In the genomic region with DNA sequence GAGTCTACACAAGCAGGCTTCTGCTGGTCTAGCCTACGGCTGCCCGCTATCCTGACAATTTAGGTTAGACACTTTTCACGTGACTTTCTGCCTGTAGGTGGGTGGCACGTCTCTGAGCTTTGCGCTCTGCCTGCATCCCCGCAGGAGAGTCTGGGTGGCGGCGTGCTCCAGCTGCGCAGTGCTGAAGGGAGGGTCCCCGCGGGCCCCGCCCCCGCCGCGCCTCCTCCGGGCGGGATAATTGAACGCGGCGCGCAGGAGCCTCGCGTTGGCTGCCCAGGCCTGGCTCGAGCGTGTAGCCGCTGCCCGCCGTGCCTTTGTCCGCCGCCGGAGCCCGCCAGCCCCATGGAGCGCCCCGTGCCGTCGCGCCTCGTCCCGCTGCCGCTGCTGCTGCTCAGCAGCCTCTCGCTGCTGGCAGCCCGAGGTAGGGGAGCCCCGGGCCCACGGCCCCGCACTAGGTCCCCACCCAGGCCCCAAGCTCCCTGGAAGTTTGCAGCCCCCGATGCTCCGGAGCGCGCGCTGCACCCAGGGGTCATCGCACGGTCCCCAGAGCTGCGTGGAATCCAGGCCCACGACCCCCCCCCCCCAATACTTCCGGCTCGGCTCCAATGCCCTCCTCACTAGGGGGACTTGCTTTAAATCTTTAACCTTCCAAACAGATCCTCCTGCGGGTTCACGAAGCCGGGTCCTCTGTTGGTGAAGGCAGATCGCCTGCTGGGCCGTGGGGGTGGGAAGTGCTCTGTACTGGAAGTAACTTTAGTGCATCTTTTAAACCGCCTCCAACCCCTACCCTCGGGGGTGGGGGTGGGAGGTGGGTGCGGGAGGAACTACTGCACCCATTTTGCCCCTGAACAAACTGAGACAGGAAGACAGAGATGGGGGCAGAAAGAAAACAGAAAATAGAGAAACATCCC, we compare ENCODE assay signal across 8 mouse cellular contexts. TPM values are rescaled to one million over a fixed set of nuclear protein-coding genes. Genes with fewer than 3 reads are reported as not detected.
DNase-seq lines count a peak whose midpoint lies in the region; ATAC-seq lines count a peak whose summit lies in the region.

A gene (plus strand): TSS at position 158 of the 911 bp plus-strand sequence.

- H3K4me1 ChIP-seq in embryonic facial prominence, embryonic 11.5 days (ENCODE audit: control insufficient read depth, insufficient read depth, low read length), result no peaks in the 10 kb centered on the region; the same call in 1 of the 2 replicates
- H3K4me1 ChIP-seq in midbrain, embryonic 11.5 days (ENCODE audit: control insufficient read depth, insufficient read depth, low read length), result peaks cover 19% of the 10 kb centered on the region
- peaks cover 37% of the 10 kb centered on the region for H3K4me1 ChIP-seq in stomach, embryonic 14.5 days (ENCODE audit: control insufficient read depth, insufficient read depth, low read length)

- peak within 1 kb of the TSS; percentile 97 for H3K9ac ChIP-seq in embryonic facial prominence, embryonic 11.5 days (replicated peaks; ENCODE audit: low read length)
- H3K9ac ChIP-seq in midbrain, embryonic 11.5 days (ENCODE audit: low read length), result peak within 1 kb of the TSS; percentile 92
- H3K9ac ChIP-seq in stomach, embryonic 14.5 days (replicated peaks; ENCODE audit: low read depth, low read length), result peak within 1 kb of the TSS; percentile 92

- intact Hi-C loops in left cerebral cortex, postnatal 36 days (cut with DNase I), result no loop called here

- H3K4me2 ChIP-seq in embryonic facial prominence, embryonic 11.5 days (ENCODE audit: low read depth, low read length), result peak within 1 kb of the TSS; percentile 82
- peak within 1 kb of the TSS; percentile 85 for H3K4me2 ChIP-seq in midbrain, embryonic 11.5 days
- H3K4me2 ChIP-seq in stomach, embryonic 14.5 days (replicated peaks; ENCODE audit: low read depth, low read length), result peak within 1 kb of the TSS; percentile 58

- ATAC-seq in embryonic facial prominence, embryonic 11.5 days (replicated peaks; ENCODE audit: insufficient number of reproducible peaks, low FRiP score, low TSS enrichment, low read depth), result peak; percentile 84
- peak; percentile 92 for ATAC-seq in midbrain, embryonic 11.5 days (ENCODE audit: low FRiP score)
- ATAC-seq in stomach, embryonic 14.5 days (ENCODE audit: insufficient number of reproducible peaks, insufficient read depth, low FRiP score, low read depth), result peak; percentile 84
- no peak for ATAC-seq in erythroid progenitor cell, adult 5-6 weeks (replicated peaks; ENCODE audit: low FRiP score, poor library complexity, severe bottlenecking)

- H3K36me3 ChIP-seq in embryonic facial prominence, embryonic 11.5 days (replicated peaks; ENCODE audit: control insufficient read depth, insufficient read depth, low read depth, low read length), result peaks cover 2% of the 10 kb centered on the region; the same call in 1 of the 2 replicates
- H3K36me3 ChIP-seq in midbrain, embryonic 11.5 days (ENCODE audit: control insufficient read depth, insufficient read depth, low read length), result peaks cover 2% of the 10 kb centered on the region; the same call in 1 of the 2 replicates
- H3K36me3 ChIP-seq in stomach, embryonic 14.5 days (ENCODE audit: control insufficient read depth, insufficient read depth, low read length), result no peaks in the 10 kb centered on the region; the same call in 1 of the 2 replicates

- peak; percentile 87 for DNase-seq in adrenal gland, adult 2 months
- DNase-seq in embryonic facial prominence, embryonic 11.5 days (ENCODE audit: low spot score), result peak; percentile 92
- peak; percentile 97 for DNase-seq in heart, adult 11 months
- peak; percentile 34 for DNase-seq in kidney, adult 11 months
- DNase-seq in left cerebral cortex, postnatal 36 days (ENCODE audit: low spot score in 2 of 2), result peak; percentile 60 to 61
- peak; percentile 98 for DNase-seq in midbrain, embryonic 11.5 days (ENCODE audit: low spot score, missing footprints)

- no peaks in the 10 kb centered on the region for H3K27me3 ChIP-seq in embryonic facial prominence, embryonic 11.5 days (ENCODE audit: control insufficient read depth, insufficient read depth, low read length)
- H3K27me3 ChIP-seq in midbrain, embryonic 11.5 days (ENCODE audit: control insufficient read depth, insufficient read depth, low read length), result peaks cover 2% of the 10 kb centered on the region; the same call in 1 of the 2 replicates
- no peaks in the 10 kb centered on the region for H3K27me3 ChIP-seq in stomach, embryonic 14.5 days (ENCODE audit: control insufficient read depth, insufficient read depth, low read length)

- 1% methylated on average over 52 of the region's 64 CpGs for WGBS in embryonic facial prominence, embryonic 11.5 days
- 1% methylated on average over 45 of the region's 64 CpGs for WGBS in midbrain, embryonic 11.5 days
- under 1% methylated on average over 42 of the region's 64 CpGs for WGBS in stomach, embryonic 14.5 days

- no peaks in the 10 kb centered on the region for H3K9me3 ChIP-seq in embryonic facial prominence, embryonic 11.5 days (replicated peaks; ENCODE audit: control insufficient read depth, low read length)
- no peaks in the 10 kb centered on the region for H3K9me3 ChIP-seq in midbrain, embryonic 11.5 days (ENCODE audit: control insufficient read depth, low read length)
- H3K9me3 ChIP-seq in stomach, embryonic 14.5 days (ENCODE audit: control insufficient read depth, low read depth, low read length), result no peaks in the 10 kb centered on the region

- peak within 1 kb of the TSS; percentile 85 for H3K27ac ChIP-seq in embryonic facial prominence, embryonic 11.5 days (replicated peaks; ENCODE audit: low read depth, low read length)
- peak within 1 kb of the TSS; percentile 65 for H3K27ac ChIP-seq in midbrain, embryonic 11.5 days (ENCODE audit: low read depth, low read length)
- peak within 1 kb of the TSS; percentile 95 for H3K27ac ChIP-seq in stomach, embryonic 14.5 days (ENCODE audit: low read length)

- peak within 1 kb of the TSS; percentile 71 for H3K4me3 ChIP-seq in embryonic facial prominence, embryonic 11.5 days (ENCODE audit: low read depth, low read length)
- peak within 1 kb of the TSS; percentile 55 for H3K4me3 ChIP-seq in midbrain, embryonic 11.5 days (ENCODE audit: low read depth, low read length)
- H3K4me3 ChIP-seq in stomach, embryonic 14.5 days (ENCODE audit: low read depth, low read length), result peak within 1 kb of the TSS; percentile 73

RNA-seq across cellular contexts. Expression of the gene that starts here (rescaled TPM):
- 10 to 100 TPM; 34.0 to 38.5 TPM for total RNA-seq in adrenal gland, adult 2 months (2021)
- 37.6 and 42.1 TPM in 2 replicates for polyA plus RNA-seq in adrenal gland, adult 2 months (2012; rRNA removed)
- 200 and 208 TPM in 2 replicates for polyA plus RNA-seq in embryonic facial prominence, embryonic 11.5 days (2014; fragmentation: Nextera tagmentation; extraction: Ambion mirVana)
- 10 to 100 TPM in 1 of 2 experiments, 1 to 10 TPM in 1; 9.0 to 14.4 TPM for total RNA-seq in left cerebral cortex, postnatal 36 days (2021)
- 153 and 165 TPM in 2 replicates for polyA plus RNA-seq in midbrain, embryonic 11.5 days (2014; fragmentation: Nextera tagmentation; extraction: Ambion mirVana)
- polyA plus RNA-seq in stomach, embryonic 14.5 days (2014; fragmentation: Nextera tagmentation; extraction: Ambion mirVana), result 286 and 310 TPM in 2 replicates
- total RNA-seq in erythroid progenitor cell, adult 5-6 weeks (2015; ENCODE audit: low replicate concordance), result not detected in 2 replicates
- not detected in 2 replicates for total RNA-seq in erythroid progenitor cell, adult 5-6 weeks (2017; ENCODE audit: low replicate concordance)

Comparison
In these comparisons a context has a peak if more than half of its experiments do, and no peak if none do; other contexts are left out.
1. RNA of the gene that starts here (total RNA-seq): 34.0 to 38.5 TPM in adrenal gland, adult 2 months and 9.0 to 14.4 TPM in left cerebral cortex, postnatal 36 days; not detected in erythroid progenitor cell, adult 5-6 weeks; every median in the first group is over 10 times any median in the second.
2. DNase-seq: peak in every context shown above with its lines; median percentile 98 in midbrain, embryonic 11.5 days; 97 in heart, adult 11 months; 92 in embryonic facial prominence, embryonic 11.5 days; 87 in adrenal gland, adult 2 months; 60 in left cerebral cortex, postnatal 36 days; 34 in kidney, adult 11 months.
3. Peak in every context shown above with its lines, with median percentiles within 50 percentile points of each other: H3K27ac ChIP-seq, H3K4me2 ChIP-seq, H3K4me3 ChIP-seq and H3K9ac ChIP-seq.